Mouse (Mus musculus) liver, embryonic 11.5 days (tissue): ENCODE measurements around the gene Meis2. TPM values are rescaled to one million over a fixed set of nuclear protein-coding genes. Genes with fewer than 3 reads are reported as not detected.
A peak's percentile ranks its signal among the peaks of the same experiment; 100 is the strongest.

Experiments
- ATAC-seq: fragments of 200-750 bp; cut with Nextera tagmentation; replicated peaks from 2 replicates; pipeline ENCODE4 v1.8.0; 2017; ENCODE audit warnings: moderate number of reproducible peaks, mild to moderate bottlenecking, moderate TSS enrichment, moderate library complexity; ENCODE audit not compliant: low FRiP score
- DNase-seq: peaks from one replicate; pipeline ENCODE4 v3.0.0-alpha.2; 2017; ENCODE audit warnings: low spot score
- H3K27ac ChIP-seq: fragments of 300-500 bp; sonication (generic); 2 replicates; pipeline ENCODE4 v1.5.1; 2014; ENCODE audit warnings: mild to moderate bottlenecking, low read depth, low read length, control low read depth
- H3K27me3 ChIP-seq: fragments of 300-500 bp; sonication (generic); replicated peaks from 2 replicates; pipeline ENCODE4 v1.6.1; 2014; ENCODE audit warnings: low read length, mixed read lengths; ENCODE audit not compliant: control insufficient read depth, insufficient read depth
- H3K36me3 ChIP-seq: fragments of 300-500 bp; sonication (generic); 2 replicates; pipeline ENCODE4 v1.6.1; 2014; ENCODE audit warnings: mild to moderate bottlenecking, low read length, moderate library complexity, mixed read lengths; ENCODE audit not compliant: control insufficient read depth, insufficient read depth
- H3K4me1 ChIP-seq: fragments of 300-500 bp; sonication (generic); replicated peaks from 2 replicates; pipeline ENCODE4 v1.6.1; 2014; ENCODE audit warnings: low read length, mixed read lengths; ENCODE audit not compliant: control insufficient read depth, insufficient read depth
- H3K4me2 ChIP-seq: fragments of 300-500 bp; sonication (generic); 2 replicates; pipeline ENCODE4 v1.6.1; 2014; ENCODE audit warnings: mild to moderate bottlenecking, control low read depth, moderate library complexity
- H3K4me3 ChIP-seq: fragments of 300-500 bp; sonication (generic); 2 replicates; pipeline ENCODE4 v1.5.1; 2014; ENCODE audit warnings: low read depth, low read length, control low read depth
- H3K9ac ChIP-seq: fragments of 300-500 bp; sonication (generic); 2 replicates; pipeline ENCODE4 v1.6.1; 2014; ENCODE audit warnings: low read depth, low read length, control low read depth
- H3K9me3 ChIP-seq: fragments of 300-500 bp; sonication (generic); 2 replicates; pipeline ENCODE4 v1.6.1; 2016; ENCODE audit warnings: low read length, inconsistent platforms, mixed read lengths; ENCODE audit not compliant: control insufficient read depth
- WGBS: fragments of 180-500 bp; shearing (Covaris S2); extraction: QIAGEN DNeasy Blood & Tissue Kit; methylation state at CpG from one replicate; pipeline ENCODE4 v1.1.7; 2014; 5-methylcytosine and 5-hydroxymethylcytosine counted together
- polyA plus RNA-seq: library from polyadenylated mRNA; unstranded; fragments of >200 nt; fragmentation: Nextera tagmentation; extraction: Ambion mirVana; gene quantifications from 2 replicates; pipeline ENCODE4 v1.2.1, GENCODE M21; 2014

Meis2 gene
- polyA plus RNA-seq, 1 experiment from 2014 or later, result 20.0 TPM

DNA sequence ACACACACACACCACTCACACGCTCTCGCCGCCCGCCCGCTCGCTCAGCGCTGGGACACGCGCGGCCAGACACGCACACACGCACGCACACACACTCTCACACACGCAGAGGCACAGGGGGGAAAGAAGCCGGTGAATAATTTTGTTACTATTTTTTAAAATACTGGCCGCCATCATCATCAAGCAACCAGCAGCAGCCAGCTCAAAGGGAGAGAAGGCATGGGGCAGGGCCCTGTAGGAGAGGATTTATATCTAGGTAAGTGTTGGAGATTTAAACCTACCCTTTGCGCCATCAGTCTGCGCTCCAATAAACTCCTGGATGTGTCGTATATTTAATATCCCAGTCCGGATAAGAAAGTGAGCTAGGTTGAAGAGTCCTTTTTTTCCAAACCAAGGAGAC, 1.1 kb downstream of the Meis2 start:
- no peak for ATAC-seq
- H3K27me3 ChIP-seq, result peaks cover 85% of the 10 kb centered on the region
- 1% methylated on average over 20 of the region's 20 CpGs for WGBS
- no peaks in the 10 kb centered on the region for H3K36me3 ChIP-seq
- H3K4me3 ChIP-seq, result peak overlapping the region; percentile 63
- H3K9me3 ChIP-seq, result no peaks in the 10 kb centered on the region
- no peaks in the 10 kb centered on the region for H3K4me1 ChIP-seq
- H3K27ac ChIP-seq, result peak overlapping the region; percentile 82
- peak; percentile 53 for DNase-seq
- peak overlapping the region; percentile 81 for H3K4me2 ChIP-seq
- peak overlapping the region; percentile 79 for H3K9ac ChIP-seq

DNA sequence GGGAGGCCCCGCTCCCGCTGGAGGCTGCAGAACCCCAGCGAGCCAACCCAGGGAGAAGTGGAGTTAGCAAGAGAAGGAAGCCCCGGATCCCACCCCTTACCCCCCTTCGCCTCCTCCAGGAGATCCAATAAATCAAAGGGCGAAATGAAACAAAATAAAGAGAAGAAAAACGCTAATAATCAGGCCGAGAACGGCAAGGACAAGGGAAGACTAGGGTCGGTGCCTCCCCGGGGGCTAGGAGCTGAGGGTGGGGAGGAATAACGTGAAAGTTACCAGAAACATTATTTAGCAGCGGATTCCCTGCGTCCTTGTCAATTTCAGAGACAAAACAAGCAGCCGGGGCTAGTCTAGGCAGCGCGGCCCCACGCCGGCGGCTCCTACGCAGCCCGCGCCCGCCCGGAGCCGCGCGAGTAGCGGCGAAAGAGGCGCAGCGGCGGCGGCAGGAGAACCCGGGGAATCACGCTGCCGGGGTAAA, 1.8 kb downstream of the Meis2 start:
- DNase-seq, result peak; percentile 55
- H3K36me3 ChIP-seq, result no peaks in the 10 kb centered on the region
- no peak for ATAC-seq
- under 1% methylated on average over 37 of the region's 37 CpGs for WGBS
- H3K9ac ChIP-seq, result peak overlapping the region; percentile 79
- peak overlapping the region; percentile 81 for H3K4me2 ChIP-seq
- peak overlapping the region; percentile 63 for H3K4me3 ChIP-seq
- H3K9me3 ChIP-seq, result no peaks in the 10 kb centered on the region
- peak overlapping the region; percentile 82 for H3K27ac ChIP-seq
- H3K27me3 ChIP-seq, result peaks cover 82% of the 10 kb centered on the region
- no peaks in the 10 kb centered on the region; the same call in 1 of the 2 replicates for H3K4me1 ChIP-seq

DNA sequence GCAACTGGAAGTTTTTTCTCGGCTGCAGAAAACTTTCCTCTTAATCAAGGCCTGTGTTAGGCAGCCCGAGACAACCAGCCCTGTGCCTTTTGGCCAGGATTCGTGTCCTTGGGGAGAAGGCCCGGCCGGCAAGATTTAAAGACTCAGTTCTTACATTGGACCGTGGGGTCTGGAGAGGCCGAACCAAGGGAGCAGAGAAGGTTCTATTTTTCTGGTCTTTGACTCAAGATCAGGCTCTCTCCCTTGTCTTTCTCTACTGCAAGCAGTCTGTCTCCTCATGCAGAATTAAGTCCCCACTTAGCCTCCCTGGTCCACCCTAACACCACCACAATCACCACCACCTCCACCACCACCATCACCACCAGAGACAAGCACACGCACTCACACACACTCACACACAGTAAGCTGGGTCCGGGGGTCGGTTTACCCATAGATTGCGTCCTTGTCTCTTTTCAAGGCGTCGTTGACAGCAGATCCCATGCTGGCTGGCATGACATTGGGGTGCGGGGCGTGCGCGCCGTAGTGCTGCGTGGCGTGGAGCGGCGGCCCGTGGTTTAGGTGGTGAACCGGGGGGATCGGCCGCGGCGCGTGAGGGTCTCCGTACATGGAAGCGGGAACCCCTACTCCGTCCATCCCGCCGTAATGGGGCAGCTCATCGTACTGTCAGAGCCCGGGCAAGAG, 2.7 kb downstream of the Meis2 start:
- peaks cover 77% of the 10 kb centered on the region for H3K27me3 ChIP-seq
- H3K9ac ChIP-seq, result peak overlapping the region; percentile 79
- peak overlapping the region; percentile 63 for H3K4me3 ChIP-seq
- no peaks in the 10 kb centered on the region; the same call in 1 of the 2 replicates for H3K4me1 ChIP-seq
- no peaks in the 10 kb centered on the region for H3K9me3 ChIP-seq
- 3% methylated on average over 36 of the region's 36 CpGs for WGBS
- no peaks in the 10 kb centered on the region for H3K36me3 ChIP-seq
- peak; percentile 41 for DNase-seq
- no peak for ATAC-seq
- H3K4me2 ChIP-seq, result peak overlapping the region; percentile 81
- peak overlapping the region; percentile 62 for H3K27ac ChIP-seq

DNA sequence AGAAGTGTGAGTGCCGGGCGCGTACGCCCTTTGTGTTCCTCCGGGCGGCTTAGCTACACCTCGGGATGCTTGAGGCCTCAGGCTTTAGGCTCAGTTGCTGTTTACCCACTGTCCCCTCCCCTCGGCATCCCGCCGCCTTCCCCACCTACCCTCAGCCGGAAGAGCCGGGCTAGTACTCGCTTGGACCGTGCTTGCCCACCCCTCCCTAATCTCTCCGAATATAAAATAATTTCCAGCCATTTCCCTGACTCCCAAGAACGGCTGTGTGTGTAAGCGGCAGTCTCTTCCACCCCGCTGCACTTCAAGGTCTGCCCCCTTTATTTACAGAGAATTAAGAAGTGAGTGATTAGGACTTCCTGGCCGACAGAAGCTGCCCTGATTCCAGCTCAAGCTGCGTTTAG, 3.4 kb downstream of the Meis2 start:
- Histone ChIP-seq H3K4me2 (peak overlapping the region; percentile 81), H3K4me3 (peak overlapping the region; percentile 63), H3K9me3 (no peaks in the 10 kb centered on the region), H3K4me1 (no peaks in the 10 kb centered on the region; the same call in 1 of the 2 replicates), H3K27me3 (peaks cover 72% of the 10 kb centered on the region), H3K36me3 (no peaks in the 10 kb centered on the region), H3K27ac (peak overlapping the region; percentile 62), H3K9ac (peak overlapping the region; percentile 79)
- ATAC-seq (no peak), DNase-seq (peak; percentile 54)
- under 1% methylated on average over 20 of the region's 20 CpGs for WGBS

DNA sequence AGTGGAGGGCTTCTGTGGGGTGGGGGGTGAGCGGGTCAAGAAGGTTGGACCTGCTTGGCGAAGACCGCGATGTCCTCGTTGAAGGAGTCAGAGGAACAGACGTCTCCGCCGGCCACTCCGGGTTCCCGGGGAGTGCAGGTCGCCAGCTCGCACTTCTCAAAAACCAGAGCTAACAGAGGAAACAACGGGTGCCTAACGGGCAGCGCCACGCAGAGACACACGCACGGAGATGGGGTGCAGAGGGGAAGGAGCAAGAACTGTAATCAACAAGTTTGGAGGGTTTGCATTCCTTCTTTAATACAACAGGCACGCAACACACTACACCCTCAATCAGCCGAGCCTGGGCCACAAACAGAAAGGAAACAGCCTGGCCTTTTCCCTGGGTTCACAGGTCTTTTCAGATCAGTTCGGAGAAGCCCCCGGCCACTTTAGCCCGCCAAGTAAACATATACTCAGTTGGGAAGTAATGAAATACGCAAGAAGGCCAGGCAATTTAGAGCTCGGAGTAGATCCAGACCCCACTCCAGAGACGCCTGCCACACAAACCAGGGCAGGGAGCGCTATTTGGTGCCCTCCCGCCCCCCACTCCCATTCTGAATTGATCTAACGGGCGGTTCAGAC, 4.1 kb downstream of the Meis2 start:
- DNase-seq, result peak; percentile 50
- peak overlapping the region; percentile 62; the same call in 1 of the 2 replicates for H3K27ac ChIP-seq
- H3K36me3 ChIP-seq, result no peaks in the 10 kb centered on the region
- no peak for ATAC-seq
- 2% methylated on average over 30 of the region's 30 CpGs for WGBS
- no peaks in the 10 kb centered on the region for H3K9me3 ChIP-seq
- peak overlapping the region; percentile 79 for H3K9ac ChIP-seq
- H3K4me3 ChIP-seq, result peak overlapping the region; percentile 63
- peaks cover 65% of the 10 kb centered on the region for H3K27me3 ChIP-seq
- H3K4me1 ChIP-seq, result no peaks in the 10 kb centered on the region; the same call in 1 of the 2 replicates
- peak overlapping the region; percentile 81 for H3K4me2 ChIP-seq

DNA sequence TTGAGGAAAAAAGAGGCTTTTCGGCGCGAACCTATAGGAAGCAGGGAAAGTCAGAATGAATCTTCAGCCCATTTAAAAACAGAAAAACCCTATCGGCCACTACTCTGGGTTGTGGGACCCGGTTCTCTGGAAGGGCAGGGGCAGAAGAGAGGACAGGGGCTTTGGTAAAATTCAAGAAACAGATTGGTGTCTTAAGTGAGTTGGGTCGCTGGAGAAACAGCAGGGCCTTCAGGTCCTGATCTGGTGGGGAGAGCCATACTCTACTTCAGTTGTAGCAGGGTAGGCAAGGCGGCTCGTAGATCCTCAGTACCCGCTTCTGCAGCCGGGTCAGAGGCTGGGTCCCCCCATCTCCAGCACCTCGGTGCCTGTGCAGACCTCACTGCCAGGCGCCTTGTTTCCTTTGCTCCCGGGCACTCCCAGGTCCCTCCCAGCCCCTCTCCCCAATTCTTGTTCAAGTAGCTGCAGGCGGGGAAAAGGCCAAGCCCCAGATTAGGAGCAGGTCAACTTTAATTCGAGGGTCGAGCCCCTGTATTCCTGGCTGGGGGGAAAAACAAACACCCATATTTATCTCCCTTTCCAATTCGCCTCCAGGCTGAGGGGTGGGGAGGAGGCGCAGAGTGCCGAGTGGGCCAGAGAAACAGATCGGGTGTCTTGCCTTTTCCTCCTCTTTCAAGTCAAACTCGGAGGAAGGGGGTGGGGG, 4.8 kb downstream of the Meis2 start:
- WGBS, result 12% methylated on average over 21 of the region's 21 CpGs
- H3K4me2 ChIP-seq, result peak overlapping the region; percentile 81
- no peaks in the 10 kb centered on the region; the same call in 1 of the 2 replicates for H3K4me1 ChIP-seq
- H3K9me3 ChIP-seq, result no peaks in the 10 kb centered on the region
- H3K4me3 ChIP-seq, result peak overlapping the region; percentile 63
- no peaks in the 10 kb centered on the region for H3K36me3 ChIP-seq
- no peak for ATAC-seq
- peak; percentile 38 for DNase-seq
- H3K27me3 ChIP-seq, result peaks cover 62% of the 10 kb centered on the region
- no peak overlapping the region; the same call in 1 of the 2 replicates for H3K27ac ChIP-seq
- H3K9ac ChIP-seq, result peak overlapping the region; percentile 79

DNA sequence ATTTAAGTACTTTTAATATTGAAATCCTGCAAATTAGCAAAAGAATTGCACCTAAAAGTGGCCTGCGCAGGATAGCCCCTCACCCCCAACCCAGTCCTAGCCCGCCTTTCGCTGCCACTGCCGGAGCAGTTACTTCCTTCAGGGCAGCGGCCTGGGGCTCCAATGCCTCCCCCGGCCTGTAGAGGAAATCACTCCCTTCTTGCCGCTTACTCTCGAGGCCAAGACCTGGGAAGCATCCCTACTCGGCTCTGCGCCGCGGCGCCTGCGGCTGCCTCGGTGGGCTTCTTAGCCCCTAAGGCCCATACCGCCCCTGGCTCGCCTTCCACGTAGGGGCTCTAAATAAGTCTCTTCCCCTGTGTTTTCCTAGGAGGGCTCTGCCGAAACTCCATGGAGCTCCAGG, 5.4 kb downstream of the Meis2 start:
- Histone ChIP-seq H3K27ac (no peak overlapping the region), H3K36me3 (no peaks in the 10 kb centered on the region), H3K4me2 (peak overlapping the region; percentile 81), H3K9me3 (no peaks in the 10 kb centered on the region), H3K4me3 (peak overlapping the region; percentile 63), H3K4me1 (no peaks in the 10 kb centered on the region; the same call in 1 of the 2 replicates), H3K9ac (peak overlapping the region; percentile 79; the same call in 1 of the 2 replicates), H3K27me3 (peaks cover 57% of the 10 kb centered on the region)
- WGBS, result 7% methylated on average over 19 of the region's 19 CpGs
- ATAC-seq (no peak), DNase-seq (peak; percentile 40)

DNA sequence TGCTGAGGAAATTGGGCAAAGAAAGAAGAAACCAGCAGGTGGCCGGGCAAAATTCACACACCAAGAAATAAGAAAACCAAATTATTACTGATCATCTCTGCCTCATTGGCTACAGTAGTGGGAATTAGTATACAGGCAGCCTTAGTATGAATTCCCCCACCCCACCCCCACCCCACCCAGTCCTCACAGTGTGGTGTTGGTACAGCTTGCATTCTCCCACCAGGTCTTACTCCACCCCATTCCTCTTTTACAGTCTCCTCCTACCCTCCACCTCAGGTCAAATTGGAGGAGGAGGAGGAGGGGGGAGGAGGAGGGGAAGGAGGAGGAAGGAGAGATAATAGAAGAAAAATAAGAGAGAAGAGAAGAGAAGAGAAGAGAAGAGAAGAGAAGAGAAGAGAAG, 6.0 kb downstream of the Meis2 start:
- no peak overlapping the region for H3K9ac ChIP-seq
- H3K4me1 ChIP-seq, result no peaks in the 10 kb centered on the region; the same call in 1 of the 2 replicates
- DNase-seq, result no peak
- H3K4me2 ChIP-seq, result no peak overlapping the region
- H3K27ac ChIP-seq, result no peak overlapping the region
- ATAC-seq, result no peak
- WGBS, result 57% methylated on average over 1 of the region's 1 CpGs
- H3K9me3 ChIP-seq, result no peaks in the 10 kb centered on the region
- no peaks in the 10 kb centered on the region for H3K36me3 ChIP-seq
- H3K27me3 ChIP-seq, result peaks cover 51% of the 10 kb centered on the region
- H3K4me3 ChIP-seq, result no peak overlapping the region
